8 mouse cellular contexts compared by ENCODE assay signal in the genomic region with DNA sequence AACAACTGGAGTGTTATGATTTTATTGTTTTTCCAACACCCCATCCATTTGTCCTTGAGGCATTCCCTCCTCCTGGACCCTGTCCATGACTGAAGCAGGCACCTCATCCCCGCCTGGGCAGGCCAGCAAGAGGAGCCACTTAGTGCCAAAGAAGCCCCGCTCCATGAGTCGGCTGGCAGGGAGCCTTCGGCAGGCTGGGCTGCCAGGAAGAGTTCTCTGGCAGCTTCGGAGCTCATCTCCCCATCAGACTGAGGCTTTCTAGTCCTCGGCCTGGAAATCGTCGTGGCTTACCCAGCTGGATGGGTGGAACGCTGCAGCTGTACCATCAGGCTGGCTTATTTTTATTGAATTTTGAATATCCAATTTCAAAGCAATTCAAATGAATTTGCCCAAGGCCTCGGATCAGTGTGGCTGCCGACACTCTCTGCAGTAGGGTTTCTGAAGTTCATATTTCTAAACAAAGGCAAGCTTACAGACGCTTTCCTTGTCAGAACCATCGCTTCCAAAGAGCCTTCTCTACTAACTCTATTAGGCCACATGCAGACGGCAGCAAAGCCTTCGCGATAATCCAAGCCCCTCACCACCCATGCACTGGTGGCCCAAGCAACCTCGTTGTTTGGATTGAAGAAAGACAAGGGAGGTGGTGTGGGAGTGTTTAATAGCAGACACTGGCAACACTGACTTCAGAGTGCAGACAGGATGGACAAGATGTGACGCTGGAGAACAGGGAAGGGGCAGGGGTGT.
DNase-seq lines count a peak whose midpoint lies in the region; ATAC-seq lines count a peak whose summit lies in the region.

No protein-coding gene starts in this region.

- WGBS in kidney, embryonic 15.5 days: 63% methylated on average over 18 of the region's 18 CpGs
- WGBS in liver, embryonic 12.5 days (ENCODE audit: insufficient replicate concordance): 71% methylated on average over 18 of the region's 18 CpGs

- no peak for ATAC-seq in kidney, embryonic 15.5 days (replicated peaks; ENCODE audit: low FRiP score)
- ATAC-seq in liver, embryonic 12.5 days: no peak

- no peak overlapping the region for H3K9ac ChIP-seq in kidney, embryonic 15.5 days
- H3K9ac ChIP-seq in liver, embryonic 12.5 days: no peak overlapping the region

- no peak overlapping the region for H3K4me3 ChIP-seq in kidney, embryonic 15.5 days (replicated peaks)
- no peak overlapping the region for H3K4me3 ChIP-seq in liver, embryonic 12.5 days

- no peak overlapping the region for H3K4me2 ChIP-seq in kidney, embryonic 15.5 days
- H3K4me2 ChIP-seq in liver, embryonic 12.5 days: no peak overlapping the region

- intact Hi-C loops in left cerebral cortex, postnatal 25 days (cut with DNase I): no loop called here

- H3K9me3 ChIP-seq in kidney, embryonic 15.5 days (replicated peaks): no peaks in the 10 kb centered on the region
- no peaks in the 10 kb centered on the region for H3K9me3 ChIP-seq in liver, embryonic 12.5 days (replicated peaks)

- H3K36me3 ChIP-seq in kidney, embryonic 15.5 days: no peaks in the 10 kb centered on the region
- H3K36me3 ChIP-seq in liver, embryonic 12.5 days: no peaks in the 10 kb centered on the region

- no peak overlapping the region for H3K27ac ChIP-seq in kidney, embryonic 15.5 days
- H3K27ac ChIP-seq in liver, embryonic 12.5 days: no peak overlapping the region

- no peaks in the 10 kb centered on the region for H3K4me1 ChIP-seq in kidney, embryonic 15.5 days
- no peaks in the 10 kb centered on the region for H3K4me1 ChIP-seq in liver, embryonic 12.5 days

- DNase-seq in urinary bladder, adult 2 months (ENCODE audit: low spot score): peak; percentile 31
- no peak for DNase-seq in urinary bladder, postnatal 10 days (ENCODE audit: low spot score)
- peak; percentile 44 to 63 for DNase-seq in frontal cortex, postnatal 36 days (ENCODE audit: low spot score in 2 of 2)
- DNase-seq in left cerebral cortex, postnatal 25 days (ENCODE audit: low spot score in 2 of 2): peak; percentile 51 to 74
- peak; percentile 21 for DNase-seq in ovary, postnatal 14 days (ENCODE audit: low spot score)
- DNase-seq in spleen, adult 12 weeks (ENCODE audit: low spot score): no peak

- no peaks in the 10 kb centered on the region for H3K27me3 ChIP-seq in kidney, embryonic 15.5 days
- no peaks in the 10 kb centered on the region for H3K27me3 ChIP-seq in liver, embryonic 12.5 days (replicated peaks)

Comparison
In these comparisons a context has a peak if more than half of its experiments do, and no peak if none do; other contexts are left out.
1. DNase-seq: peak in urinary bladder, adult 2 months (single experiment), frontal cortex, postnatal 36 days (2 of 2), left cerebral cortex, postnatal 25 days (2 of 2) and ovary, postnatal 14 days (single experiment); none in urinary bladder, postnatal 10 days (single experiment) and spleen, adult 12 weeks (single experiment).